Mouse (Mus musculus): Measurements from ENCODE around the gene Srp72.
"Not testable (repeated sequence)": the region's sequence is repeated elsewhere in the genome, so short reads cannot be mapped to it uniquely, and the experiment has no call there.

The Srp72 gene

GRCm38 (mm10) chr5:76969250-76969649, 5.2 kb upstream of the Srp72 start:
- no peak for DNase-seq

- DNase-seq, result not testable (repeated sequence)
Measured at GRCm38 (mm10) chr5:76971115-76971514, 3.4 kb upstream of the Srp72 start.

GRCm38 (mm10) chr5:76973488-76973887, 995 bp upstream of the Srp72 start:
- DNase-seq, result no peak

GRCm38 (mm10) chr5:76974207-76974553, 303 bp upstream of the Srp72 start:
- DNase-seq, result no peak

GRCm38 (mm10) chr5:76975736-76976135, 1.3 kb downstream of the Srp72 start:
- DNase-seq, result no peak

- DNase-seq, result no peak
Measured at GRCm38 (mm10) chr5:76984015-76984414, 9.5 kb downstream of the Srp72 start.

GRCm38 (mm10) chr5:76990789-76991188, 16.3 kb downstream of the Srp72 start:
- no peak for DNase-seq

- DNase-seq, result no peak
Measured at GRCm38 (mm10) chr5:76993174-76993814, 18.8 kb downstream of the Srp72 start.

GRCm38 (mm10) chr5:76998416-76998815, 23.9 kb downstream of the Srp72 start:
- DNase-seq, result peak; percentile 19

GRCm38 (mm10) chr5:77001192-77001591, 26.7 kb downstream of the Srp72 start:
- no peak for DNase-seq

- no peak for DNase-seq
Measured at GRCm38 (mm10) chr5:77004051-77004821, 29.8 kb downstream of the Srp72 start, which contains the start of gene Arl9. TSS of gene Arl9 (plus strand) at chr5:77004055.

GRCm38 (mm10) chr5:77010352-77010751, 35.9 kb downstream of the Srp72 start:
- DNase-seq, result no peak

- no peak for DNase-seq
Measured at GRCm38 (mm10) chr5:77011082-77011481, 36.6 kb downstream of the Srp72 start.

GRCm38 (mm10) chr5:77013171-77013570, 38.7 kb downstream of the Srp72 start:
- DNase-seq, result no peak

- DNase-seq, result peak; percentile 48
Measured at GRCm38 (mm10) chr5:77015544-77016482, 41.3 kb downstream of the Srp72 start, which contains the start of gene Thegl. TSS of gene Thegl (plus strand) at chr5:77016023.

- DNase-seq, result no peak
Measured at GRCm38 (mm10) chr5:77028034-77028433, 53.6 kb downstream of the Srp72 start.

GRCm38 (mm10) chr5:77029735-77030134, 55.3 kb downstream of the Srp72 start:
- DNase-seq, result no peak

- DNase-seq, result not testable (repeated sequence)
Measured at GRCm38 (mm10) chr5:77035101-77035500, 60.6 kb downstream of the Srp72 start.

- no peak for DNase-seq
Measured at GRCm38 (mm10) chr5:77038451-77038850, 64.0 kb downstream of the Srp72 start.

- no peak for DNase-seq
Measured at GRCm38 (mm10) chr5:77039391-77039790, 64.9 kb downstream of the Srp72 start.

GRCm38 (mm10) chr5:77044362-77044761, 69.9 kb downstream of the Srp72 start:
- no peak for DNase-seq

All from cerebellum, adult 9-10 months (tissue).